Comparison of ENCODE assay signal across 22 mouse cellular contexts in the genomic region with DNA sequence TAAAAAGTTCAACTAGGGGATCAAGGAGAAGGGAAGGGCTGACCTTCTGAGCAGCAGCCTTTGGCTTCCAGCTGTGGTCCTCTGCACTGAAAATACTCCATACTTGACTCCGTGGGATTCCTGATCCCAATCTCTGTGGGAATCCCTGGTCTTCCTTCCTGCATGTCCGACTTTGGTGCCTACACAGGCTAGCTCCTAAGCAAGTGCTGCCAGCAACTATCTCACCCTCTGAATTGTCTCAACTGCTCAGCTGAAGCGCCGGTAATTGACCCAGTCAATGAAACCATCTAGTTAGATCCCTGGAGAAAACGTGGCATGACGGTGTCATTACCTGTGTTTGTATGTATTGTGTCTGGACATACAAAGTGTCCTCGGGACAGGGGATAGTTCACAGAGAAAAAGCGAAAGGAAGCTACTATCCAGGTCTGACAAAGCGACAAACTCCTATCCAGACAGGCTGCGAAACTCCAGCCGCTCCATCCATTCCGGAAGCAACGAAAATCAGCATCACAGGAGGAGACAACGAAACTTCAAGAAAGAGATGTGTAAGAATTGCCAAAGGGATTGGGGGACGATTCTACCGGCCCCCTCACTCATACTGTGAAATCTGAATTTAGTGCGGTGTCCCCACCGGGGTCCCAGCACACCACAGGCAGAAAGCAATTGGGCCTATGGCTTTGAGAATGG. TPM values are rescaled to one million over a fixed set of nuclear protein-coding genes. Genes with fewer than 3 reads are reported as not detected.
A peak's percentile ranks its signal among the peaks of the same experiment; 100 is the strongest.
DNase-seq lines count a peak whose midpoint lies in the region; ATAC-seq and TF ChIP-seq lines count a peak whose summit lies in the region.
"Had no signal": no experiment of that assay in that cellular context is flagged by ENCODE, and none has a peak within 500 bp of the region (broad histone marks: within the 10 kb centered on the region; RNA-seq: fewer than 3 reads in every experiment).

No protein-coding gene starts in this region.

- peak; percentile 77 for DNase-seq in intestine, embryonic 14.5 days (ENCODE audit: low spot score)
- peak; percentile 39 for DNase-seq in retina, postnatal 1 day
- DNase-seq in retina, embryonic 14.5 days (ENCODE audit: low spot score): no peak
- DNase-seq in gastrocnemius, adult 2 months: no peak
- no peak for DNase-seq in cerebellum, postnatal 25 days
- DNase-seq: cerebellum, adult 18-20 months; heart, adult 11 months; heart, postnatal 14 days; kidney, adult 11 months; kidney, postnatal 10 days; liver; lung, adult 2 months; lung, postnatal 36 days had no signal

- H3K4me1 ChIP-seq in intestine, embryonic 14.5 days (replicated peaks; ENCODE audit: control insufficient read depth, insufficient read depth, low read length): peaks cover 3% of the 10 kb centered on the region; the same call in 1 of the 2 replicates
- no peaks in the 10 kb centered on the region for H3K4me1 ChIP-seq in intestine, postnatal 0 days (replicated peaks; ENCODE audit: control insufficient read depth, insufficient read depth, low read length)
- peaks cover 6% of the 10 kb centered on the region; the same call in 1 of the 2 replicates for H3K4me1 ChIP-seq in forebrain, embryonic 16.5 days (replicated peaks; ENCODE audit: control insufficient read depth, insufficient read depth, low read length)

- no peak overlapping the region for H3K4me3 ChIP-seq in intestine, embryonic 14.5 days (ENCODE audit: low read depth, low read length)
- H3K4me3 ChIP-seq in intestine, postnatal 0 days (ENCODE audit: low read depth, low read length): no peak overlapping the region
- H3K4me3 ChIP-seq in forebrain, embryonic 16.5 days (replicated peaks; ENCODE audit: low read length): peak overlapping the region; percentile 22
- no peak overlapping the region for H3K4me3 ChIP-seq in gastrocnemius, adult 2 months
- H3K4me3 ChIP-seq: heart, embryonic 12.5 days; hindbrain, embryonic 15.5 days had no signal

- H3K9ac ChIP-seq in intestine, embryonic 14.5 days (ENCODE audit: low read length): no peak overlapping the region
- H3K9ac ChIP-seq in intestine, postnatal 0 days (ENCODE audit: low read depth, low read length): no peak overlapping the region
- H3K9ac ChIP-seq in forebrain, embryonic 16.5 days (replicated peaks; ENCODE audit: low read depth, low read length): peak overlapping the region; percentile 5; the same call in 1 of the 2 replicates
- H3K9ac ChIP-seq: heart, embryonic 12.5 days; hindbrain, embryonic 15.5 days had no signal

- 5% methylated on average over 18 of the region's 18 CpGs for WGBS in intestine, embryonic 14.5 days
- 10% methylated on average over 18 of the region's 18 CpGs for WGBS in intestine, postnatal 0 days
- WGBS in forebrain, embryonic 16.5 days: 2% methylated on average over 18 of the region's 18 CpGs

- peaks cover 100% of the 10 kb centered on the region for H3K27me3 ChIP-seq in intestine, embryonic 14.5 days (replicated peaks; ENCODE audit: control insufficient read depth, insufficient read depth, low read length)
- H3K27me3 ChIP-seq in intestine, postnatal 0 days (replicated peaks; ENCODE audit: control insufficient read depth, insufficient read depth, low read length): peaks cover 97% of the 10 kb centered on the region
- H3K27me3 ChIP-seq in forebrain, embryonic 16.5 days (replicated peaks; ENCODE audit: control insufficient read depth, insufficient read depth, low read length): peaks cover 88% of the 10 kb centered on the region

- no peak overlapping the region for H3K27ac ChIP-seq in intestine, embryonic 14.5 days (ENCODE audit: low read depth)
- no peak overlapping the region for H3K27ac ChIP-seq in intestine, postnatal 0 days (ENCODE audit: low read depth, low read length)
- no peak overlapping the region for H3K27ac ChIP-seq in forebrain, embryonic 16.5 days (ENCODE audit: low read length)
- H3K27ac ChIP-seq in gastrocnemius, adult 2 months: no peak overlapping the region
- H3K27ac ChIP-seq: hindbrain, embryonic 15.5 days had no signal

- no peak for TF ChIP-seq CTCF in intestine, postnatal 0 days (IDR thresholded peaks at IDR 0.05; ENCODE audit: low read depth)
- no peak for TF ChIP-seq CTCF in gastrocnemius, adult 2 months (IDR thresholded peaks at IDR 0.05)

- H3K4me2 ChIP-seq in intestine, embryonic 14.5 days (ENCODE audit: low read length): no peak overlapping the region
- H3K4me2 ChIP-seq in intestine, postnatal 0 days (replicated peaks; ENCODE audit: low read depth): no peak overlapping the region
- peak overlapping the region; percentile 57 for H3K4me2 ChIP-seq in forebrain, embryonic 16.5 days (ENCODE audit: low read length)
- H3K4me2 ChIP-seq: heart, embryonic 12.5 days; hindbrain, embryonic 15.5 days had no signal

- H3K36me3 ChIP-seq in intestine, embryonic 14.5 days (ENCODE audit: control insufficient read depth, insufficient read depth, low read length): no peaks in the 10 kb centered on the region
- H3K36me3 ChIP-seq in intestine, postnatal 0 days (ENCODE audit: control insufficient read depth, insufficient read depth): no peaks in the 10 kb centered on the region
- H3K36me3 ChIP-seq in forebrain, embryonic 16.5 days (ENCODE audit: control insufficient read depth, insufficient read depth): no peaks in the 10 kb centered on the region
- H3K36me3 ChIP-seq: heart, embryonic 12.5 days; hindbrain, embryonic 15.5 days had no signal

- H3K9me3 ChIP-seq in intestine, embryonic 14.5 days (ENCODE audit: control insufficient read depth, low read length): no peaks in the 10 kb centered on the region
- H3K9me3 ChIP-seq in intestine, postnatal 0 days (ENCODE audit: control insufficient read depth): no peaks in the 10 kb centered on the region
- no peaks in the 10 kb centered on the region for H3K9me3 ChIP-seq in forebrain, embryonic 16.5 days (ENCODE audit: control insufficient read depth, low read length)
- H3K9me3 ChIP-seq: heart, embryonic 12.5 days; hindbrain, embryonic 15.5 days had no signal

- intact Hi-C loops in gastrocnemius, adult 2 months (cut with DNase I): no loop called here

- no peak for ATAC-seq in intestine, embryonic 14.5 days (replicated peaks; ENCODE audit: low FRiP score, low TSS enrichment, low read depth)
- no peak for ATAC-seq in intestine, postnatal 0 days
- no peak for ATAC-seq in forebrain, embryonic 16.5 days

RNA-seq across cellular contexts. Expression of gene Lhx6, which starts 7.9 kb away (rescaled TPM):
- polyA plus RNA-seq in intestine, embryonic 14.5 days (2014; fragmentation: Nextera tagmentation; extraction: Ambion mirVana): 1.5 and 2.0 TPM in 2 replicates
- polyA plus RNA-seq in intestine, postnatal 0 days (2015; fragmentation: Nextera tagmentation; extraction: Ambion mirVana): 0.58 and 0.61 TPM in 2 replicates
- polyA plus RNA-seq in forebrain, embryonic 16.5 days (2015; fragmentation: Nextera tagmentation; extraction: Ambion mirVana): 37.0 and 48.1 TPM in 2 replicates
- total RNA-seq in gastrocnemius, adult 2 months (2021): 1 to 10 TPM; 1.6 to 2.6 TPM
- total RNA-seq: common myeloid progenitor, adult 5-6 weeks; megakaryocyte-erythroid progenitor cell, adult 5-6 weeks; neutrophil, adult 5-6 weeks had no signal

RNA-seq across cellular contexts. Expression of gene Mrrf, which starts 38.9 kb away (rescaled TPM):
- polyA plus RNA-seq in intestine, embryonic 14.5 days (2014; fragmentation: Nextera tagmentation; extraction: Ambion mirVana): 33.3 and 38.3 TPM in 2 replicates
- 17.3 and 20.4 TPM in 2 replicates for polyA plus RNA-seq in intestine, postnatal 0 days (2015; fragmentation: Nextera tagmentation; extraction: Ambion mirVana)
- polyA plus RNA-seq in forebrain, embryonic 16.5 days (2015; fragmentation: Nextera tagmentation; extraction: Ambion mirVana): 26.4 and 30.9 TPM in 2 replicates
- total RNA-seq in gastrocnemius, adult 2 months (2021): 10 to 100 TPM; 15.8 to 16.7 TPM

RNA-seq across cellular contexts. Expression of gene Rbm18, which starts 39.3 kb away (rescaled TPM):
- 63.3 and 74.0 TPM in 2 replicates for polyA plus RNA-seq in intestine, embryonic 14.5 days (2014; fragmentation: Nextera tagmentation; extraction: Ambion mirVana)
- polyA plus RNA-seq in intestine, postnatal 0 days (2015; fragmentation: Nextera tagmentation; extraction: Ambion mirVana): 26.5 and 28.9 TPM in 2 replicates
- 158 and 165 TPM in 2 replicates for polyA plus RNA-seq in forebrain, embryonic 16.5 days (2015; fragmentation: Nextera tagmentation; extraction: Ambion mirVana)
- 10 to 100 TPM; 31.9 to 33.5 TPM for total RNA-seq in gastrocnemius, adult 2 months (2021)

RNA-seq across cellular contexts. Expression of gene Morn5, which starts 48.0 kb away (rescaled TPM):
- 0.35 TPM in 1 of 2 replicates, not detected in the other for polyA plus RNA-seq in intestine, embryonic 14.5 days (2014; fragmentation: Nextera tagmentation; extraction: Ambion mirVana)
- not detected in 2 replicates for polyA plus RNA-seq in intestine, postnatal 0 days (2015; fragmentation: Nextera tagmentation; extraction: Ambion mirVana)
- polyA plus RNA-seq in forebrain, embryonic 16.5 days (2015; fragmentation: Nextera tagmentation; extraction: Ambion mirVana): 1.5 and 2.2 TPM in 2 replicates
- total RNA-seq in gastrocnemius, adult 2 months (2021): not detected
- total RNA-seq: adrenal gland, postnatal 4 days; common myeloid progenitor, adult 5-6 weeks; gastrocnemius, adult 8-10 months; heart, postnatal 14 days; megakaryocyte-erythroid progenitor cell, adult 5-6 weeks; neutrophil, adult 5-6 weeks had no signal
- polyA plus RNA-seq: heart, embryonic 12.5 days had no signal

RNA-seq across cellular contexts. Expression of gene Ndufa8, which starts 48.1 kb away (rescaled TPM):
- 273 and 289 TPM in 2 replicates for polyA plus RNA-seq in intestine, embryonic 14.5 days (2014; fragmentation: Nextera tagmentation; extraction: Ambion mirVana)
- 343 and 361 TPM in 2 replicates for polyA plus RNA-seq in intestine, postnatal 0 days (2015; fragmentation: Nextera tagmentation; extraction: Ambion mirVana)
- 240 and 273 TPM in 2 replicates for polyA plus RNA-seq in forebrain, embryonic 16.5 days (2015; fragmentation: Nextera tagmentation; extraction: Ambion mirVana)
- 100 to 1,000 TPM; 298 to 413 TPM for total RNA-seq in gastrocnemius, adult 2 months (2021)

Comparison
In these comparisons a context has a peak if more than half of its experiments do, and no peak if none do; other contexts are left out.
1. DNase-seq: peak in intestine, embryonic 14.5 days (single experiment) and retina, postnatal 1 day (single experiment); none in retina, embryonic 14.5 days (single experiment), gastrocnemius, adult 2 months (single experiment) and cerebellum, postnatal 25 days (0 of 2).
2. RNA of gene Lhx6, which starts 7.9 kb away (polyA plus RNA-seq): 37.0 to 48.1 TPM in forebrain, embryonic 16.5 days; 1.5 to 2.0 TPM in intestine, embryonic 14.5 days and 0.58 to 0.61 TPM in intestine, postnatal 0 days; every median in the first group is over 10 times any median in the second.